Mouse (Mus musculus): ENCODE data around the gene Samhd1. TPM values are rescaled to one million over a fixed set of nuclear protein-coding genes. Genes with fewer than 3 reads are reported as not detected.

Samhd1 gene
- polyA plus RNA-seq, 1 experiment from 2014 or later = 33.1 TPM

DNA sequence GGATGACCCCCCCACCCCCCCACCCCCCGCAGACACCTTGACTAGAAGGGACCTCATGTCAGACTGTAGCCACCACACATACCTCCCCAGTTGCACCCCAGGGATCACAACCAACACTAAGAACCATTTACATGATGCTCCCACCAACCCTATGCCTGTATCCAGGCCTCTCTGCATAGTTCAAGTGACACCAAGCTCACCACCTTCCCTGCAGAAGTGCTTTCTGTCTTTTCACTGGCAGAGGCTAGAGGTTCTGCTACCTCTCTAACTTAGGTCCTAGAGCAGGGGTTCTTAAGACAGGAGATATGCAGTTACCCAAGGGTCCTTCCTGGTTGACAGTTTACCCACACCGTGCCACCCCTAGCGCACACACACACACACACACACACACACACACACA lies 59.8 kb downstream of the Samhd1 start:
- Histone ChIP-seq H3K27me3 (replicated peaks; ENCODE audit: control insufficient read depth, insufficient read depth, low read length) (peaks cover 35% of the 10 kb centered on the region), H3K9ac (ENCODE audit: low read depth, low read length) (no peak overlapping the region), H3K9me3 (ENCODE audit: control insufficient read depth, low read length) (no peaks in the 10 kb centered on the region), H3K36me3 (ENCODE audit: control insufficient read depth, insufficient read depth, low read length) (no peaks in the 10 kb centered on the region), H3K4me2 (peak overlapping the region; percentile 30; the same call in 1 of the 2 replicates), H3K4me3 (ENCODE audit: low read depth, low read length) (no peak overlapping the region), H3K4me1 (replicated peaks; ENCODE audit: control insufficient read depth, insufficient read depth, low read length) (peaks cover 51% of the 10 kb centered on the region), H3K27ac (ENCODE audit: low read depth, low read length) (no peak overlapping the region)
- ATAC-seq (replicated peaks; ENCODE audit: low FRiP score) (no peak), DNase-seq (ENCODE audit: low spot score) (no peak)
- WGBS = 72% methylated on average over 3 of the region's 3 CpGs

DNA sequence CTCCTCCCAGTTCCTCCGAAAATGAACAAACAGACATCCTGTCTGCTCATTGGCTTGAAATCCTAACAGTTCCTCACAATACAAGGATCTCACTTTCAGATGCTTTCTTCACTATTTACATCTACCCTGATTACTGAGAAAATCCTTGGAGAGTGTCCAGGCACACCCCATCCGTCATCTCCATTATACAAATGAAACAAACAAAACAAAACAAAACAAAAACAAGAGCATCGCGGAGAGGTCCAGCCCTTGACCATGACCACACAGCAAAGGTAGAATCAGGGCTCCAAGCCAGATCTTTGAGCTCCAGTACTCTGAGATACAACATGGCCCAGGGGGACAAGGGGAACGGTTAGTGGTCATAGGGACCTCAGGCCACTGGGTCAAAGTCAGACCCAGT lies 60.3 kb downstream of the Samhd1 start:
- DNase-seq (ENCODE audit: low spot score) (no peak), ATAC-seq (replicated peaks; ENCODE audit: low FRiP score) (no peak)
- Histone ChIP-seq H3K4me2 (no peak overlapping the region), H3K4me3 (ENCODE audit: low read depth, low read length) (no peak overlapping the region), H3K36me3 (ENCODE audit: control insufficient read depth, insufficient read depth, low read length) (no peaks in the 10 kb centered on the region), H3K27ac (ENCODE audit: low read depth, low read length) (no peak overlapping the region), H3K27me3 (replicated peaks; ENCODE audit: control insufficient read depth, insufficient read depth, low read length) (peaks cover 30% of the 10 kb centered on the region), H3K4me1 (replicated peaks; ENCODE audit: control insufficient read depth, insufficient read depth, low read length) (peaks cover 54% of the 10 kb centered on the region), H3K9ac (ENCODE audit: low read depth, low read length) (no peak overlapping the region), H3K9me3 (ENCODE audit: control insufficient read depth, low read length) (no peaks in the 10 kb centered on the region)
- WGBS = 80% methylated on average over 5 of the region's 5 CpGs

DNA sequence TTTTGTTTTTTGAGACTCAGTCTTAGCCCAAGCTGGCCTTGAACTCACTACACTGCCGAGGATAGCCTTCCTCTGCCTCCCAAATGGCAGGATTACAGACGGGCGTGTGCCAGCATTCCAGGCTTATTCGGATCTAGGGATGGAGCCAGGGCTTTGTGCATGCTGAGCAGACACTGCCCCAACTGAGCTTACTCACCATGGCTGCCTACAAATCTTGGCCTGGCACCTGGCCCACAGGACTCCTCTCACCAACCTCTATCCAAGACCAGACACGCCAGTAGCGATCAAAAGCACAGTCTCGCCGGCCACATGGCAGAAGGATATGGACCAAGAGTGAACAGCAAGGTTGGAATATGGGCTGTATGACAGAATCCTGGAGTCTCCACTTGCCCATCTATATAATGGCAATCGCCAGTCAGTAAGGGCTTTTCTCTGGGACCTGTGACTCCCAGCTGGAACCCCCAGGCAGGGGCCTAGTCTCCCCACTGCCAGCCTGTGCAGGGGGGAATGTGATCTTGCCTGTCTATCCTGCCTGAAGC lies 60.8 kb downstream of the Samhd1 start:
- Histone ChIP-seq H3K36me3 (ENCODE audit: control insufficient read depth, insufficient read depth, low read length) (no peaks in the 10 kb centered on the region), H3K4me2 (no peak overlapping the region), H3K9ac (ENCODE audit: low read depth, low read length) (no peak overlapping the region), H3K4me3 (ENCODE audit: low read depth, low read length) (no peak overlapping the region), H3K9me3 (ENCODE audit: control insufficient read depth, low read length) (no peaks in the 10 kb centered on the region), H3K27me3 (replicated peaks; ENCODE audit: control insufficient read depth, insufficient read depth, low read length) (peaks cover 25% of the 10 kb centered on the region), H3K4me1 (replicated peaks; ENCODE audit: control insufficient read depth, insufficient read depth, low read length) (peaks cover 59% of the 10 kb centered on the region), H3K27ac (ENCODE audit: low read depth, low read length) (no peak overlapping the region)
- WGBS = 83% methylated on average over 9 of the region's 9 CpGs
- no peak for DNase-seq (ENCODE audit: low spot score)
- ATAC-seq (replicated peaks; ENCODE audit: low FRiP score) = no peak

GRCm38 (mm10) chr2:157073378-157074052 lies 61.5 kb downstream of the Samhd1 start:
- no peak overlapping the region for H3K4me2 ChIP-seq

DNA sequence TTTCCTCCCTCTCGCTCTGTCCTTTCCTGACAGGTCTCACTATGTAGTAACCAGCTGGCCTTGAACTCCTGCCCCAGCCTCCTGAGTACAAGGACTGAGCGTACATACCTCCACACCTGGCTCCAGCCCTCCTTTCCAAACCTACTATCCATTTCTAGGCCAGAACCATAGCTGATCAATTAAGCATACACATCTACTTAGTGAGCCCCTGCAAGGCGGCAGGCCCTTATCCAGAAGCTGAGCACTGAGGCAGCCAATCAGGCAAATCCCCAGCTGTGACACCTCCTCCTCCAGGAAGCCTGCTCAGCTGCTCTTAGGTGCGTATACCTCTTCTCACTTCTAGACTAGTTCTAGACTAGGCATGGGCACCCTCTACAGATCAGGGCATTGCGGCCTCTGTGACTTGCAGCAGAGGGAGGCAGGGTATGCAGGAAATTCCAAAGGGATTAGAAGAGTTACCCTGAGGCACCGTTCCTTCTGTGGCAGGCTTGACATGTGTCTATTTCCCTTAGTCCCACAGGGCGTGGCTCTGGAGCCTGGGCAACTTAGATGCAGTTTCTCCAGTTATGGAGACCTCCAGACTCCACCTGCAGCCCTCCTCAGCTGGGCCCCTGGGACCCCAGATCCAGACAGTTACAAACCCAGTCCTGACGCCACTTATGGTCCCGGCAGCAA lies 62.6 kb downstream of the Samhd1 start:
- no peak overlapping the region for H3K4me2 ChIP-seq

More at GRCm38 (mm10) chr2:157073378-157074052, 61.5 kb downstream of the Samhd1 start:
- H3K27ac ChIP-seq (ENCODE audit: low read depth, low read length) = no peak overlapping the region
- no peaks in the 10 kb centered on the region for H3K9me3 ChIP-seq (ENCODE audit: control insufficient read depth, low read length)
- H3K4me3 ChIP-seq (ENCODE audit: low read depth, low read length) = no peak overlapping the region
- H3K36me3 ChIP-seq (ENCODE audit: control insufficient read depth, insufficient read depth, low read length) = no peaks in the 10 kb centered on the region
- no peak for DNase-seq (ENCODE audit: low spot score)
- no peak overlapping the region for H3K9ac ChIP-seq (ENCODE audit: low read depth, low read length)
- no peak for ATAC-seq (replicated peaks; ENCODE audit: low FRiP score)
- peaks cover 66% of the 10 kb centered on the region for H3K4me1 ChIP-seq (replicated peaks; ENCODE audit: control insufficient read depth, insufficient read depth, low read length)
- 74% methylated on average over 9 of the region's 9 CpGs for WGBS
- H3K27me3 ChIP-seq (replicated peaks; ENCODE audit: control insufficient read depth, insufficient read depth, low read length) = peaks cover 18% of the 10 kb centered on the region

DNA sequence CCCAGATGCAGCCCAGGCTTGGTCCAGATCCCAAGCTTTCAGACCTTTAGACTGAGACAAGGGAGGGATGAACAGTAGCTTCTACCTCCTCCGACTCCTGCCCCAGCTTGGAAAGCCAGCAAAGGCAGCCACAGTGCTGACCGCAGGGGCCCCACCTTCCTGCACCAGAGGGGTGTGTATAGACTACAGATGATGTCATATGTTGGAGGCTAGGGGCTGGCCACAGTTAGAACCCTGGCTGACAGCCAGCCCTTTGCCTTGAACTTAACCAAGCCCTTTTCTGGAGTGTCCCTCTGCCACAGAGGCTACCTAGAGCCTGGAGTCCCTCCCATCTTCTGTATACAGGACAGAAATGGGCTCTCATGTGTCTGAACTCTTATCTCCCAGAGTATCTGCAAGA lies 63.5 kb downstream of the Samhd1 start:
- Histone ChIP-seq H3K27ac (ENCODE audit: low read depth, low read length) (no peak overlapping the region), H3K9ac (ENCODE audit: low read depth, low read length) (no peak overlapping the region), H3K27me3 (replicated peaks; ENCODE audit: control insufficient read depth, insufficient read depth, low read length) (no peaks in the 10 kb centered on the region; the same call in 1 of the 2 replicates), H3K4me1 (replicated peaks; ENCODE audit: control insufficient read depth, insufficient read depth, low read length) (peaks cover 57% of the 10 kb centered on the region), H3K4me3 (ENCODE audit: low read depth, low read length) (no peak overlapping the region), H3K9me3 (ENCODE audit: control insufficient read depth, low read length) (no peaks in the 10 kb centered on the region), H3K4me2 (peak overlapping the region; percentile 22; the same call in 1 of the 2 replicates), H3K36me3 (ENCODE audit: control insufficient read depth, insufficient read depth, low read length) (no peaks in the 10 kb centered on the region)
- ATAC-seq (replicated peaks; ENCODE audit: low FRiP score) (peak; percentile 63), DNase-seq (ENCODE audit: low spot score) (peak; percentile 41)
- 25% methylated on average over 2 of the region's 2 CpGs for WGBS

More for the DNA sequence above, 62.6 kb downstream of the Samhd1 start:
- 70% methylated on average over 9 of the region's 9 CpGs for whole genome bisulfite sequencing
- Histone ChIP-seq H3K9me3 (ENCODE audit: control insufficient read depth, low read length) (no peaks in the 10 kb centered on the region), H3K27ac (ENCODE audit: low read depth, low read length) (no peak overlapping the region), H3K27me3 (replicated peaks; ENCODE audit: control insufficient read depth, insufficient read depth, low read length) (peaks cover 7% of the 10 kb centered on the region), H3K4me1 (replicated peaks; ENCODE audit: control insufficient read depth, insufficient read depth, low read length) (peaks cover 66% of the 10 kb centered on the region), H3K4me3 (ENCODE audit: low read depth, low read length) (no peak overlapping the region), H3K9ac (ENCODE audit: low read depth, low read length) (no peak overlapping the region), H3K36me3 (ENCODE audit: control insufficient read depth, insufficient read depth, low read length) (no peaks in the 10 kb centered on the region)
- no peak for DNase-seq (ENCODE audit: low spot score)
- no peak for ATAC-seq (replicated peaks; ENCODE audit: low FRiP score)

DNA sequence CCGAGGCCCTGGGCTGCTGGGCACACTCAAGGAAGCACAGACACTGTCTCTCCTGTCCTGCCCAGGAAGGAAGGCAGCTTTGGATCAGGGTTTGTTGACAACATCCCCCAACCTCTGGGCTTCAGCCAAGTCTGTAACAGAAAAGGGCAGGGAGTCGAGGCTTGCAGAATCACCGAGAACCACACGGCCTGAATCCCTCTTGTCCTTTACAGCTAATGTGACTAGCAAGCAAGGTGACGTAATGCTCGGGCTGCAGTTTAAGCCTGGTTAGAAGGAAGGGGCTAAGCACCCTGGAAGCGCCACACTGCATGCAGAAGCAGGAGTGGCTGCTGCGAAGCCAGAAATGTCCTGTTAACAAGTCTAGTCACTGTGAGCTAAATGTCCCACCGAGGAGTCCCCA lies 64.7 kb downstream of the Samhd1 start:
- ATAC-seq (replicated peaks; ENCODE audit: low FRiP score) (no peak), DNase-seq (ENCODE audit: low spot score) (no peak)
- H3K9me3 ChIP-seq (ENCODE audit: control insufficient read depth, low read length) = no peaks in the 10 kb centered on the region
- H3K4me1 ChIP-seq (replicated peaks; ENCODE audit: control insufficient read depth, insufficient read depth, low read length) = peaks cover 53% of the 10 kb centered on the region
- no peaks in the 10 kb centered on the region for H3K27me3 ChIP-seq (replicated peaks; ENCODE audit: control insufficient read depth, insufficient read depth, low read length)
- no peak overlapping the region for H3K9ac ChIP-seq (ENCODE audit: low read depth, low read length)
- 48% methylated on average over 9 of the region's 9 CpGs for WGBS
- H3K36me3 ChIP-seq (ENCODE audit: control insufficient read depth, insufficient read depth, low read length) = no peaks in the 10 kb centered on the region
- H3K4me2 ChIP-seq = 0 out of 2 replicates have a peak overlapping the region, but pooled peaks have one; percentile 4
- no peak overlapping the region; the same call in 1 of the 2 replicates for H3K27ac ChIP-seq (ENCODE audit: low read depth, low read length)
- no peak overlapping the region for H3K4me3 ChIP-seq (ENCODE audit: low read depth, low read length)

- peak overlapping the region; percentile 19; the same call in 1 of the 2 replicates for H3K27ac ChIP-seq (ENCODE audit: low read depth, low read length)
- H3K27me3 ChIP-seq (replicated peaks; ENCODE audit: control insufficient read depth, insufficient read depth, low read length) = no peaks in the 10 kb centered on the region
- H3K4me1 ChIP-seq (replicated peaks; ENCODE audit: control insufficient read depth, insufficient read depth, low read length) = peaks cover 52% of the 10 kb centered on the region
- no peak overlapping the region for H3K4me3 ChIP-seq (ENCODE audit: low read depth, low read length)
- no peak for DNase-seq (ENCODE audit: low spot score)
- H3K36me3 ChIP-seq (ENCODE audit: control insufficient read depth, insufficient read depth, low read length) = no peaks in the 10 kb centered on the region
- H3K4me2 ChIP-seq = no peak overlapping the region
- WGBS = 44% methylated on average over 3 of the region's 3 CpGs
- no peaks in the 10 kb centered on the region for H3K9me3 ChIP-seq (ENCODE audit: control insufficient read depth, low read length)
- no peak overlapping the region for H3K9ac ChIP-seq (ENCODE audit: low read depth, low read length)
- no peak for ATAC-seq (replicated peaks; ENCODE audit: low FRiP score)
Measured at GRCm38 (mm10) chr2:157069755-157070315, 65.2 kb downstream of the Samhd1 start.
